Mouse (Mus musculus) liver, adult (tissue): ENCODE measurements around the gene Zfp512b.

Experiments
- GATA4 ChIP-seq: IDR thresholded peaks from 2 replicates; pipeline ENCODE4 v1.6.1; 2014; ENCODE audit warnings: mild to moderate bottlenecking, low read length; ENCODE audit not compliant: insufficient replicate concordance

The Zfp512b gene

GRCm38 (mm10) chr2:181581402-181582120 is 11.0 kb downstream of the Zfp512b start:
- no peak for TF ChIP-seq GATA4

- no peak for TF ChIP-seq GATA4
Observed at GRCm38 (mm10) chr2:181581016-181581401, 11.6 kb downstream of the Zfp512b start.

- TF ChIP-seq GATA4 = no peak
Observed at GRCm38 (mm10) chr2:181580131-181580772, 12.4 kb downstream of the Zfp512b start.

- TF ChIP-seq GATA4 = no peak
Observed at GRCm38 (mm10) chr2:181579681-181580080, 12.9 kb downstream of the Zfp512b start.

- no peak for TF ChIP-seq GATA4
Observed at GRCm38 (mm10) chr2:181578790-181579618, 13.6 kb downstream of the Zfp512b start.

GRCm38 (mm10) chr2:181577981-181578581 is 14.5 kb downstream of the Zfp512b start:
- TF ChIP-seq GATA4 = no peak

GRCm38 (mm10) chr2:181577126-181577525 is 15.5 kb downstream of the Zfp512b start:
- no peak for TF ChIP-seq GATA4

- no peak for TF ChIP-seq GATA4
Observed at GRCm38 (mm10) chr2:181576613-181577012, 16.0 kb downstream of the Zfp512b start.

- no peak for TF ChIP-seq GATA4
Observed at GRCm38 (mm10) chr2:181574921-181575545, 17.6 kb downstream of the Zfp512b start.

GRCm38 (mm10) chr2:181573961-181574360 is 18.6 kb downstream of the Zfp512b start:
- no peak for TF ChIP-seq GATA4

- TF ChIP-seq GATA4 = no peak
Observed at GRCm38 (mm10) chr2:181572921-181573920, 19.4 kb downstream of the Zfp512b start.

- no peak for TF ChIP-seq GATA4
Observed at GRCm38 (mm10) chr2:181571941-181572670, 20.5 kb downstream of the Zfp512b start.
